Mouse (Mus musculus): ENCODE measurements around the gene Ythdf1. TPM values are rescaled to one million over a fixed set of nuclear protein-coding genes. Genes with fewer than 3 reads are reported as not detected.

Gene Ythdf1
- total and polyA plus RNA-seq, 2 experiments from 2014 or later = 27.7 to 51.0 TPM

DNA sequence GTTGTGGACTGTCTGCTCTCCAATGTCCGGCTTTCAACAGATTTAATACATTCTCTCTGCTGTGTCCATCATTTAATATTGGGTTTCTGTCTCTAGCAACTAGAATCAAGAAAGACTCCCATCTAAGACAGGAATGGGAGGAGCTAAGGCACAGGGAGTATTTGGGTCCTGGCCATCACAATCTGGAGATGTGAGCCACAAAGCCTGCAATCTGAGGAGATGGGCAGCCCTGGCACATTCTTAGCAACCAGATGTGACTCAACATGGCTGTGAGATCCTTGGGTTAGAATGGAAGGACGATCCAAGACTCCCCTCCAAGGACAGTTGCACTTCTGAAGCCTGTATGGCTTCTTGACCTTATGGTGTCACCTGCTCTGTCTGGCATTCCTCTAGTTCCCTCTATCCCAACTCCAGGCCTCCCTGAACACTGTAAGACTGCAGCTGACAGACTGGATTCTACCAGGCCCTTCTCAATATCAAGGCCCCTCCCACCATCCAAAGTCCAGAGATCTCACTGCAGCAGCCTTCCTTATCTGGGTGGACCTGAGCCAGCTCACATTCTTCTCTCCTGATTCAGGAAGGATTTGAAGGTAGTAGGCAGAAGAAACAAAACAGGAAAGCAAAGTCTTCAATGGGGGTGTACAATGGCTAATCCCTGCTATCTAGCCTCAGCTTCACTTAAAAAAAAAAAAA, 42.0 kb upstream of the Ythdf1 start:
- no peak overlapping the region for H3K4me2 ChIP-seq (ENCODE audit: low read depth, low read length)
- no peak overlapping the region for H3K27ac ChIP-seq (ENCODE audit: low read depth)
- 49% methylated on average over 2 of the region's 2 CpGs for WGBS

DNA sequence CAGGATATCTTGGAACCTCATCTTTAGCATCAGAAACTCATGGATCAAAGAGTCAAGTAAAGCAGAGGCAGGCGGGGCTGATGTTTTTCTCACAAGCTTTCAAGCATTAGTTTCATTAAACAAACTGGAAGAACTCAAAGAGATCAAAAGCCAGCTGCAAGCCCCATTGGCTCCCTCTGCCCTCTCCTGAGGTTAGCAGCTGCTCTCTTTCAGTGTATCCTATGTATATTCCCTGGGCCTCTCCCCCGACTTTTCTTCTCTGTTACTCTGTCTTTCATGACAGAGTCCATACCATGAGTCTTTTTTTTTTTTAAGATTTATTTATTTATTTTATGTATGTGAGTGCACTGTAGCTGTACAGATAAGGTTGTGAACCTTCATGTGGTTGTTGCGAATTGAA, 39.4 kb upstream of the Ythdf1 start:
- H3K9me3 ChIP-seq (replicated peaks; ENCODE audit: control insufficient read depth, low read length) = no peaks in the 10 kb centered on the region
- DNase-seq (ENCODE audit: low spot score) = no peak
- no peak for ATAC-seq (ENCODE audit: insufficient read depth, low read depth)
- no peak overlapping the region for H3K27ac ChIP-seq (ENCODE audit: low read depth)
- no peaks in the 10 kb centered on the region for H3K36me3 ChIP-seq (replicated peaks; ENCODE audit: control insufficient read depth, insufficient read depth, low read length)
- TF ChIP-seq CTCF (IDR thresholded peaks at IDR 0.05; ENCODE audit: low read depth) (no peak), EP300 (IDR thresholded peaks at IDR 0.05; ENCODE audit: low read depth) (no peak)
- 69% methylated on average over 3 of the region's 3 CpGs for WGBS
- peaks cover 4% of the 10 kb centered on the region; the same call in 1 of the 2 replicates for H3K4me1 ChIP-seq (ENCODE audit: control insufficient read depth, insufficient read depth)
- H3K4me2 ChIP-seq (ENCODE audit: low read depth, low read length) = no peak overlapping the region
- no peak overlapping the region for H3K4me3 ChIP-seq (ENCODE audit: low read depth, low read length)
- H3K9ac ChIP-seq (replicated peaks; ENCODE audit: low read depth, low read length) = no peak overlapping the region
- peaks cover 11% of the 10 kb centered on the region for H3K27me3 ChIP-seq (ENCODE audit: control insufficient read depth, insufficient read depth, low read length)

More for the DNA sequence above, 42.0 kb upstream of the Ythdf1 start:
- Histone ChIP-seq H3K9ac (replicated peaks; ENCODE audit: low read depth, low read length) (no peak overlapping the region), H3K36me3 (replicated peaks; ENCODE audit: control insufficient read depth, insufficient read depth, low read length) (no peaks in the 10 kb centered on the region), H3K4me1 (ENCODE audit: control insufficient read depth, insufficient read depth) (peaks cover 8% of the 10 kb centered on the region; the same call in 1 of the 2 replicates), H3K9me3 (replicated peaks; ENCODE audit: control insufficient read depth, low read length) (no peaks in the 10 kb centered on the region), H3K27me3 (ENCODE audit: control insufficient read depth, insufficient read depth, low read length) (0 out of 2 replicates have a peak, but pooled peaks cover 5% of the 10 kb centered on the region), H3K4me3 (ENCODE audit: low read depth, low read length) (no peak overlapping the region)
- ATAC-seq (ENCODE audit: insufficient read depth, low read depth) (no peak), DNase-seq (ENCODE audit: low spot score) (no peak)
- TF ChIP-seq CTCF (IDR thresholded peaks at IDR 0.05; ENCODE audit: low read depth) = no peak
- no peak for TF ChIP-seq EP300 (IDR thresholded peaks at IDR 0.05; ENCODE audit: low read depth)

DNA sequence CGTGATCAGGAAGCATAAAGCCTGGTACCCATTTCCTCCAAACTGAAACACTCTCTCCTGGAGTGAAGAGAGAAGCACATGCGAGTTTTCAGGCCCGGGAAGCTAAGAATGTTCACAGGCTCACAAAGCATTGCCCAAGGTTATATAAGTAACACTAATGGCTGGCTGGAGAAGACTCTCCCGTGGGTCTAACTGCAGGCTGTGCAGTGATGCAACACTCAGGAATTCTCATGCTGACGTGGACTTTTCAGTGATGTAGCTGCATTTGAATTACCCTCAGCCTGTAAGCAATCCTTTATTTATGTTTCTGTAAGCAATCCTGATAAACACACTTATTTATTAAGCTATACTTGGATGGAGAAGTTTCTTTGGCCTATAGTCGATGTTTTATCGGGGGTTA, 38.9 kb upstream of the Ythdf1 start:
- peaks cover 4% of the 10 kb centered on the region; the same call in 1 of the 2 replicates for H3K4me1 ChIP-seq (ENCODE audit: control insufficient read depth, insufficient read depth)
- H3K9me3 ChIP-seq (replicated peaks; ENCODE audit: control insufficient read depth, low read length) = no peaks in the 10 kb centered on the region
- no peaks in the 10 kb centered on the region for H3K36me3 ChIP-seq (replicated peaks; ENCODE audit: control insufficient read depth, insufficient read depth, low read length)
- no peak overlapping the region for H3K27ac ChIP-seq (ENCODE audit: low read depth)
- ATAC-seq (ENCODE audit: insufficient read depth, low read depth) (no peak), DNase-seq (ENCODE audit: low spot score) (no peak)
- WGBS = 65% methylated on average over 7 of the region's 7 CpGs
- no peak overlapping the region for H3K9ac ChIP-seq (replicated peaks; ENCODE audit: low read depth, low read length)
- TF ChIP-seq CTCF (IDR thresholded peaks at IDR 0.05; ENCODE audit: low read depth) = no peak
- no peak for TF ChIP-seq EP300 (IDR thresholded peaks at IDR 0.05; ENCODE audit: low read depth)
- no peak overlapping the region for H3K4me3 ChIP-seq (ENCODE audit: low read depth, low read length)
- H3K27me3 ChIP-seq (ENCODE audit: control insufficient read depth, insufficient read depth, low read length) = peaks cover 11% of the 10 kb centered on the region
- no peak overlapping the region for H3K4me2 ChIP-seq (ENCODE audit: low read depth, low read length)

DNA sequence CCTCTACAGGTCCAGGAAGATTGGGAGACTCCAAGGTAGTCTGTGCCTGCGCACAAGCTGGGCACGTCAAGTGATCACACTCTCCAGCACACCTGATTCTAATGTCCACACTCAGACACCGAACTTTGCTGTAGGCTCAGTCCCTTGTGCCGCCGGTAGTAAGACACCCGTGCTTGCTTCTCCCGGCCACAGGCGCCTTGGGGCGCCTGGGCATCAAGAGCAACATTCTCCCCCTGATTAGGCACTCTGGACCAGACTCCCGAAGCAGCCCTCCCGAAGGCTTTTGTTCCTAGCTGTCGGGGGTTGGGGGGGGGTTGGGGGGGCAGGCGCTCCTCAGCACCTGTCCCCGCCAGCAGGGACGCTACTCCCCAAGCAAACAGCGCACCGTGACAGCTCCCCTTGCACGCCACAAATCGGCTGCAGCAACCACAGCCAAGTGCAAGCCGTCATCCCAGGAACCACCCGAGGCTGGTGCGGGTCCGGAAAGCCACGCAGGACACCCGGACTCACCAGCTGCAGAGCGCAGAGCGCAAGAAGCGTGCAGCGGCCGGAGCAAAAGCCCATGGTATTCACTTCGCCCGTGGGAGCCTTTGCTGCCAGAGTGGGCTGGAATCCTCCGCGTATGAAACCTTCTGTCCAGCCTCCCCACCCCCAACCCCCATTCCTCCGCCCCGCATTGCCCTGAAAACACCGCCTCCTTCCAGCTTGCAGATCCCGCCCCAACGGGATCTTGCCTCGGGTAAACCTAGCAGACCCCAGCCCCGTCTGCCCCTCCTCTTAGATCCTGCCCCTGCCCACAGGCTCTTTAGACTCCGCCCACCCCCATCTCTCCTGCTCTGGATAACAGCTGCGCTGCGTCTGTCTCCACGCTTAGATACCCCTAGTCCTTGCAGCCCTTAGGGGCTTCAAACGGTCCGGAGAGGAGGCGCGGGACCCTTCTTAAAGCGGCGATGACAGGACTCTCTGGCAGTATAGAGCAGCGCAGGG, 33.6 kb upstream of the Ythdf1 start, which contains the start of gene Nkain4:
Nkain4 (minus strand) TSS at position 639 of the 987 bp plus-strand sequence.
- peak; percentile 73 for ATAC-seq (ENCODE audit: insufficient read depth, low read depth)
- WGBS = 2% methylated on average over 52 of the region's 52 CpGs
- Histone ChIP-seq H3K9me3 (replicated peaks; ENCODE audit: control insufficient read depth, low read length) (no peaks in the 10 kb centered on the region), H3K4me2 (ENCODE audit: low read depth, low read length) (peak within 1 kb of the TSS; percentile 88), H3K4me3 (ENCODE audit: low read depth, low read length) (peak within 1 kb of the TSS; percentile 53), H3K9ac (replicated peaks; ENCODE audit: low read depth, low read length) (peak within 1 kb of the TSS; percentile 14; the same call in 1 of the 2 replicates), H3K4me1 (ENCODE audit: control insufficient read depth, insufficient read depth) (no peaks in the 10 kb centered on the region; the same call in none of the 2 replicates), H3K27me3 (ENCODE audit: control insufficient read depth, insufficient read depth, low read length) (peaks cover 10% of the 10 kb centered on the region), H3K36me3 (replicated peaks; ENCODE audit: control insufficient read depth, insufficient read depth, low read length) (no peaks in the 10 kb centered on the region), H3K27ac (ENCODE audit: low read depth) (peak within 1 kb of the TSS; percentile 56; the same call in 1 of the 2 replicates)
- TF ChIP-seq EP300 (IDR thresholded peaks at IDR 0.05; ENCODE audit: low read depth) (no peak), CTCF (IDR thresholded peaks at IDR 0.05; ENCODE audit: low read depth) (no peak; the same call in 1 of the 2 replicates)
- DNase-seq (ENCODE audit: low spot score) = peak; percentile 49

DNA sequence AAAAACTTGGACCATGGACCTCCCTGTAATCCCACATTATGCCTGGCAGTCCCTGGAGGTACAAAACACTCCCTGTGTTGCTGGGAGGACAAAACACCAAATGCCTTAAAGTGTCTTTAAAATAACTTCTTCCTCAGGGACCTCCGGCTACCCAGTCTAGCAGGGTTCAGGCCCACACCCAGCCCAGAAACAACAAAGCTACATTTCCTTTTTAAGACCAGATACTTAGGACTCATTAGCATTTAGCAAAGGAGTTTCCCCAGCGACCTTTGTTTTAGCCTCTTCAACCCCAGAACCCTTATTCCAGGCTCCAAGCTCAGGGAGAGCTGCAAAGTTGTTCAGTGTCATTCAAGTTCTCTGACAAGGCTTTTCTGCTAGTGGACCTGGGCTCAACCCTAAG, 32.9 kb upstream of the Ythdf1 start:
- TF ChIP-seq CTCF (IDR thresholded peaks at IDR 0.05; ENCODE audit: low read depth) (no peak), EP300 (IDR thresholded peaks at IDR 0.05; ENCODE audit: low read depth) (no peak)
- H3K4me3 ChIP-seq (ENCODE audit: low read depth, low read length) = peak overlapping the region; percentile 53; the same call in 1 of the 2 replicates
- DNase-seq (ENCODE audit: low spot score) (no peak), ATAC-seq (ENCODE audit: insufficient read depth, low read depth) (no peak)
- no peaks in the 10 kb centered on the region for H3K9me3 ChIP-seq (replicated peaks; ENCODE audit: control insufficient read depth, low read length)
- no peaks in the 10 kb centered on the region; the same call in none of the 2 replicates for H3K4me1 ChIP-seq (ENCODE audit: control insufficient read depth, insufficient read depth)
- peaks cover 10% of the 10 kb centered on the region for H3K27me3 ChIP-seq (ENCODE audit: control insufficient read depth, insufficient read depth, low read length)
- H3K27ac ChIP-seq (ENCODE audit: low read depth) = no peak overlapping the region
- H3K9ac ChIP-seq (replicated peaks; ENCODE audit: low read depth, low read length) = no peak overlapping the region
- H3K4me2 ChIP-seq (ENCODE audit: low read depth, low read length) = peak overlapping the region; percentile 88
- no peaks in the 10 kb centered on the region for H3K36me3 ChIP-seq (replicated peaks; ENCODE audit: control insufficient read depth, insufficient read depth, low read length)
- 45% methylated on average over 2 of the region's 2 CpGs for WGBS
